Mouse (Mus musculus): ENCODE results near the gene Nudt17. TPM values are rescaled to one million over a fixed set of nuclear protein-coding genes. Genes with fewer than 3 reads are reported as not detected.
A peak's percentile ranks its signal among the peaks of the same experiment; 100 is the strongest.
"Not testable (repeated sequence)": the region's sequence is repeated elsewhere in the genome, so short reads cannot be mapped to it uniquely, and the experiment has no call there.

Gene Nudt17
- 10.0 and 10.5 TPM in 2 replicates for polyA plus RNA-seq (2015; fragmentation: Nextera tagmentation; extraction: Ambion mirVana)

- no peaks in the 10 kb centered on the region for H3K9me3 ChIP-seq (replicated peaks)
- peak within 1 kb of the TSS; percentile 86 for H3K4me2 ChIP-seq
- peak within 1 kb of the TSS; percentile 49 for H3K4me3 ChIP-seq (replicated peaks)
- ATAC-seq (replicated peaks; ENCODE audit: low FRiP score): peak; percentile 89
- H3K4me1 ChIP-seq: peaks cover 8% of the 10 kb centered on the region
- WGBS: 4% methylated on average over 42 of the region's 42 CpGs
- H3K27ac ChIP-seq: no peak within 1 kb of the TSS
- H3K9ac ChIP-seq: peak within 1 kb of the TSS; percentile 47
- peaks cover 68% of the 10 kb centered on the region for H3K36me3 ChIP-seq
- H3K27me3 ChIP-seq: 0 out of 2 replicates have a peak, but pooled peaks cover 6% of the 10 kb centered on the region
Observed at GRCm38 (mm10) chr3:96707903-96708683, at the start of gene Nudt17. Nudt17 (minus strand) TSS chr3:96708562.

- Histone ChIP-seq H3K27me3 (no peaks in the 10 kb centered on the region), H3K9me3 (replicated peaks) (no peaks in the 10 kb centered on the region), H3K9ac (no peak overlapping the region), H3K4me2 (no peak overlapping the region), H3K27ac (no peak overlapping the region), H3K4me1 (no peaks in the 10 kb centered on the region), H3K36me3 (peaks cover 10% of the 10 kb centered on the region), H3K4me3 (replicated peaks) (no peak overlapping the region)
- WGBS: 78% methylated on average over 7 of the region's 7 CpGs
- no peak for ATAC-seq (replicated peaks; ENCODE audit: low FRiP score)
Observed at GRCm38 (mm10) chr3:96757691-96758090, 49.3 kb upstream of the Nudt17 start.

GRCm38 (mm10) chr3:96755935-96756334 lies 47.6 kb upstream of the Nudt17 start:
- Histone ChIP-seq H3K9ac (no peak overlapping the region), H3K4me1 (no peaks in the 10 kb centered on the region), H3K4me3 (replicated peaks) (no peak overlapping the region), H3K27me3 (no peaks in the 10 kb centered on the region), H3K9me3 (replicated peaks) (no peaks in the 10 kb centered on the region), H3K36me3 (peaks cover 10% of the 10 kb centered on the region), H3K27ac (no peak overlapping the region), H3K4me2 (no peak overlapping the region)
- ATAC-seq (replicated peaks; ENCODE audit: low FRiP score): no peak
- 82% methylated on average over 1 of the region's 1 CpGs for WGBS

- 49% methylated on average over 1 of the region's 1 CpGs for WGBS
- ATAC-seq (replicated peaks; ENCODE audit: low FRiP score): no peak
- H3K4me2 ChIP-seq: no peak overlapping the region
Observed at GRCm38 (mm10) chr3:96746829-96747228, 38.5 kb upstream of the Nudt17 start.

GRCm38 (mm10) chr3:96744348-96744747 lies 36.0 kb upstream of the Nudt17 start:
- H3K4me3 ChIP-seq (replicated peaks): no peak overlapping the region

More at GRCm38 (mm10) chr3:96746829-96747228, 38.5 kb upstream of the Nudt17 start:
- no peak overlapping the region for H3K27ac ChIP-seq
- H3K27me3 ChIP-seq: no peaks in the 10 kb centered on the region
- H3K4me1 ChIP-seq: no peaks in the 10 kb centered on the region
- H3K9ac ChIP-seq: no peak overlapping the region
- 0 out of 2 replicates have a peak, but pooled peaks cover 3% of the 10 kb centered on the region for H3K9me3 ChIP-seq (replicated peaks)
- H3K4me3 ChIP-seq (replicated peaks): no peak overlapping the region
- H3K36me3 ChIP-seq: no peaks in the 10 kb centered on the region

GRCm38 (mm10) chr3:96740279-96740678 lies 31.9 kb upstream of the Nudt17 start:
- not testable (repeated sequence) for H3K4me3 ChIP-seq (replicated peaks); H3K4me1 ChIP-seq; H3K27me3 ChIP-seq; H3K36me3 ChIP-seq; H3K27ac ChIP-seq; ATAC-seq (replicated peaks; ENCODE audit: low FRiP score); H3K4me2 ChIP-seq; H3K9me3 ChIP-seq (replicated peaks); H3K9ac ChIP-seq

More at GRCm38 (mm10) chr3:96744348-96744747, 36.0 kb upstream of the Nudt17 start:
- H3K4me1 ChIP-seq: no peaks in the 10 kb centered on the region
- no peak overlapping the region for H3K27ac ChIP-seq
- WGBS: 96% methylated on average over 3 of the region's 3 CpGs
- ATAC-seq (replicated peaks; ENCODE audit: low FRiP score): no peak
- no peaks in the 10 kb centered on the region for H3K27me3 ChIP-seq
- no peaks in the 10 kb centered on the region for H3K9me3 ChIP-seq (replicated peaks)
- no peaks in the 10 kb centered on the region for H3K36me3 ChIP-seq
- H3K9ac ChIP-seq: no peak overlapping the region
- H3K4me2 ChIP-seq: no peak overlapping the region

GRCm38 (mm10) chr3:96737995-96738394 lies 29.6 kb upstream of the Nudt17 start:
- no peak for ATAC-seq (replicated peaks; ENCODE audit: low FRiP score)
- no peak overlapping the region for H3K4me2 ChIP-seq
- no peaks in the 10 kb centered on the region for H3K4me1 ChIP-seq
- no peaks in the 10 kb centered on the region for H3K27me3 ChIP-seq
- H3K9ac ChIP-seq: no peak overlapping the region
- H3K4me3 ChIP-seq (replicated peaks): no peak overlapping the region
- no peaks in the 10 kb centered on the region for H3K36me3 ChIP-seq
- no peak overlapping the region for H3K27ac ChIP-seq
- 80% methylated on average over 1 of the region's 1 CpGs for WGBS
- no peaks in the 10 kb centered on the region for H3K9me3 ChIP-seq (replicated peaks)

GRCm38 (mm10) chr3:96737013-96737740 lies 28.8 kb upstream of the Nudt17 start:
- Histone ChIP-seq H3K27me3 (no peaks in the 10 kb centered on the region), H3K4me3 (replicated peaks) (no peak overlapping the region), H3K36me3 (no peaks in the 10 kb centered on the region), H3K4me2 (no peak overlapping the region), H3K9ac (no peak overlapping the region), H3K27ac (no peak overlapping the region), H3K9me3 (replicated peaks) (no peaks in the 10 kb centered on the region), H3K4me1 (no peaks in the 10 kb centered on the region)
- ATAC-seq (replicated peaks; ENCODE audit: low FRiP score): no peak
- WGBS: 40% methylated on average over 1 of the region's 1 CpGs

- WGBS: 84% methylated on average over 2 of the region's 2 CpGs
- no peak overlapping the region for H3K27ac ChIP-seq
- H3K9me3 ChIP-seq (replicated peaks): no peaks in the 10 kb centered on the region
- no peaks in the 10 kb centered on the region for H3K36me3 ChIP-seq
- no peak overlapping the region for H3K4me3 ChIP-seq (replicated peaks)
- no peak for ATAC-seq (replicated peaks; ENCODE audit: low FRiP score)
- H3K4me1 ChIP-seq: 0 out of 2 replicates have a peak, but pooled peaks cover 5% of the 10 kb centered on the region
- H3K4me2 ChIP-seq: no peak overlapping the region
- no peaks in the 10 kb centered on the region for H3K27me3 ChIP-seq
- H3K9ac ChIP-seq: no peak overlapping the region
Observed at GRCm38 (mm10) chr3:96735200-96735599, 26.8 kb upstream of the Nudt17 start.

GRCm38 (mm10) chr3:96733984-96734383 lies 25.6 kb upstream of the Nudt17 start:
- H3K36me3 ChIP-seq: no peaks in the 10 kb centered on the region
- ATAC-seq (replicated peaks; ENCODE audit: low FRiP score): no peak
- WGBS: 100% methylated on average over 1 of the region's 1 CpGs

GRCm38 (mm10) chr3:96730785-96731184 lies 22.4 kb upstream of the Nudt17 start:
- no peak for ATAC-seq (replicated peaks; ENCODE audit: low FRiP score)
- Histone ChIP-seq H3K9me3 (replicated peaks) (no peaks in the 10 kb centered on the region), H3K27ac (no peak overlapping the region), H3K9ac (no peak overlapping the region), H3K4me2 (no peak overlapping the region), H3K4me1 (peaks cover 28% of the 10 kb centered on the region), H3K27me3 (no peaks in the 10 kb centered on the region), H3K4me3 (replicated peaks) (no peak overlapping the region), H3K36me3 (no peaks in the 10 kb centered on the region)
- 71% methylated on average over 5 of the region's 5 CpGs for WGBS

More at GRCm38 (mm10) chr3:96733984-96734383, 25.6 kb upstream of the Nudt17 start:
- Histone ChIP-seq H3K9ac (no peak overlapping the region), H3K4me3 (replicated peaks) (no peak overlapping the region), H3K4me1 (peaks cover 14% of the 10 kb centered on the region), H3K4me2 (no peak overlapping the region), H3K27me3 (no peaks in the 10 kb centered on the region), H3K9me3 (replicated peaks) (no peaks in the 10 kb centered on the region), H3K27ac (no peak overlapping the region)

GRCm38 (mm10) chr3:96729403-96729784 lies 21.0 kb upstream of the Nudt17 start:
- peaks cover 28% of the 10 kb centered on the region for H3K4me1 ChIP-seq
- no peak overlapping the region for H3K4me3 ChIP-seq (replicated peaks)
- H3K36me3 ChIP-seq: peaks cover 4% of the 10 kb centered on the region; the same call in 1 of the 2 replicates
- ATAC-seq (replicated peaks; ENCODE audit: low FRiP score): no peak
- no peak overlapping the region for H3K27ac ChIP-seq
- WGBS: 47% methylated on average over 3 of the region's 3 CpGs
- H3K9ac ChIP-seq: no peak overlapping the region
- no peaks in the 10 kb centered on the region for H3K27me3 ChIP-seq
- no peaks in the 10 kb centered on the region for H3K9me3 ChIP-seq (replicated peaks)
- H3K4me2 ChIP-seq: peak overlapping the region; percentile 68
